Mouse (Mus musculus): ENCODE measurements around the gene Zfp112. TPM values are rescaled to one million over a fixed set of nuclear protein-coding genes. Genes with fewer than 3 reads are reported as not detected.
"Not testable (repeated sequence)": the region's sequence is repeated elsewhere in the genome, so short reads cannot be mapped to it uniquely, and the experiment has no call there.

Gene Zfp112
- polyA plus RNA-seq (2014; fragmentation: Nextera tagmentation; extraction: Ambion mirVana), result 4.1 and 4.3 TPM in 2 replicates

GRCm38 (mm10) chr7:24112156-24112856 is at the start of gene Zfp112:
Gene Zfp112 (plus strand): TSS chr7:24112314.
- peak within 1 kb of the TSS; percentile 83 for H3K4me2 ChIP-seq
- H3K9ac ChIP-seq (ENCODE audit: low read length), result peak within 1 kb of the TSS; percentile 74
- peaks cover 12% of the 10 kb centered on the region; the same call in 1 of the 2 replicates for H3K36me3 ChIP-seq (ENCODE audit: control insufficient read depth, insufficient read depth, low read length)
- H3K27ac ChIP-seq (ENCODE audit: low read depth, low read length), result no peak within 1 kb of the TSS
- DNase-seq (ENCODE audit: low spot score, missing footprints) (peak; percentile 97), ATAC-seq (ENCODE audit: low FRiP score) (peak; percentile 97)
- 2% methylated on average over 23 of the region's 23 CpGs for WGBS
- H3K4me1 ChIP-seq (ENCODE audit: control insufficient read depth, insufficient read depth, low read length), result peaks cover 6% of the 10 kb centered on the region; the same call in 1 of the 2 replicates
- peaks cover 13% of the 10 kb centered on the region for H3K9me3 ChIP-seq (ENCODE audit: control insufficient read depth, low read length)
- no peaks in the 10 kb centered on the region for H3K27me3 ChIP-seq (ENCODE audit: control insufficient read depth, insufficient read depth, low read length)
- peak within 1 kb of the TSS; percentile 59 for H3K4me3 ChIP-seq (ENCODE audit: low read depth, low read length)

- not testable (repeated sequence) for H3K4me2 ChIP-seq; DNase-seq (ENCODE audit: low spot score, missing footprints); ATAC-seq (ENCODE audit: low FRiP score); H3K27ac ChIP-seq (ENCODE audit: low read depth, low read length); H3K4me1 ChIP-seq (ENCODE audit: control insufficient read depth, insufficient read depth, low read length); H3K36me3 ChIP-seq (ENCODE audit: control insufficient read depth, insufficient read depth, low read length); H3K9ac ChIP-seq (ENCODE audit: low read length); H3K4me3 ChIP-seq (ENCODE audit: low read depth, low read length); H3K9me3 ChIP-seq (ENCODE audit: control insufficient read depth, low read length); H3K27me3 ChIP-seq (ENCODE audit: control insufficient read depth, insufficient read depth, low read length)
- WGBS, result 53% methylated on average over 1 of the region's 1 CpGs
Measured at GRCm38 (mm10) chr7:24074424-24074823, 37.7 kb upstream of the Zfp112 start.

- H3K9me3 ChIP-seq (ENCODE audit: control insufficient read depth, low read length), result peaks cover 13% of the 10 kb centered on the region; the same call in 1 of the 2 replicates
- WGBS, result 22% methylated on average over 44 of the region's 44 CpGs
- H3K27ac ChIP-seq (ENCODE audit: low read depth, low read length), result peak within 1 kb of the TSS; percentile 64
- peak within 1 kb of the TSS; percentile 79 for H3K9ac ChIP-seq (ENCODE audit: low read length)
- peaks cover 8% of the 10 kb centered on the region for H3K4me1 ChIP-seq (ENCODE audit: control insufficient read depth, insufficient read depth, low read length)
- H3K27me3 ChIP-seq (ENCODE audit: control insufficient read depth, insufficient read depth, low read length), result no peaks in the 10 kb centered on the region
- peak; percentile 97 for ATAC-seq (ENCODE audit: low FRiP score)
- peak; percentile 99 for DNase-seq (ENCODE audit: low spot score, missing footprints)
- peak within 1 kb of the TSS; percentile 77 for H3K4me3 ChIP-seq (ENCODE audit: low read depth, low read length)
- H3K4me2 ChIP-seq, result peak within 1 kb of the TSS; percentile 82
- peaks cover 15% of the 10 kb centered on the region for H3K36me3 ChIP-seq (ENCODE audit: control insufficient read depth, insufficient read depth, low read length)
Measured at GRCm38 (mm10) chr7:24081634-24082431, 30.3 kb upstream of the Zfp112 start, which contains the start of gene Zfp180. Gene Zfp180 (plus strand): TSS chr7:24081924.

- H3K9ac ChIP-seq (ENCODE audit: low read length), result peak overlapping the region; percentile 79
- H3K4me1 ChIP-seq (ENCODE audit: control insufficient read depth, insufficient read depth, low read length), result peaks cover 8% of the 10 kb centered on the region
- H3K36me3 ChIP-seq (ENCODE audit: control insufficient read depth, insufficient read depth, low read length), result peaks cover 23% of the 10 kb centered on the region
- peaks cover 19% of the 10 kb centered on the region; the same call in 1 of the 2 replicates for H3K9me3 ChIP-seq (ENCODE audit: control insufficient read depth, low read length)
- H3K27ac ChIP-seq (ENCODE audit: low read depth, low read length), result no peak overlapping the region
- H3K4me3 ChIP-seq (ENCODE audit: low read depth, low read length), result peak overlapping the region; percentile 77
- WGBS, result 63% methylated on average over 15 of the region's 15 CpGs
- no peaks in the 10 kb centered on the region for H3K27me3 ChIP-seq (ENCODE audit: control insufficient read depth, insufficient read depth, low read length)
- peak; percentile 83 for DNase-seq (ENCODE audit: low spot score, missing footprints)
- ATAC-seq (ENCODE audit: low FRiP score), result peak; percentile 28
- H3K4me2 ChIP-seq, result peak overlapping the region; percentile 82
Measured at GRCm38 (mm10) chr7:24082457-24083235, 29.5 kb upstream of the Zfp112 start.

- ATAC-seq (ENCODE audit: low FRiP score), result no peak
- H3K4me3 ChIP-seq (ENCODE audit: low read depth, low read length), result no peak overlapping the region
- WGBS, result 91% methylated on average over 4 of the region's 4 CpGs
- H3K36me3 ChIP-seq (ENCODE audit: control insufficient read depth, insufficient read depth, low read length), result peaks cover 25% of the 10 kb centered on the region
- no peak overlapping the region for H3K27ac ChIP-seq (ENCODE audit: low read depth, low read length)
- H3K9me3 ChIP-seq (ENCODE audit: control insufficient read depth, low read length), result peaks cover 21% of the 10 kb centered on the region; the same call in 1 of the 2 replicates
- H3K4me2 ChIP-seq, result no peak overlapping the region
- H3K4me1 ChIP-seq (ENCODE audit: control insufficient read depth, insufficient read depth, low read length), result peaks cover 8% of the 10 kb centered on the region
- H3K27me3 ChIP-seq (ENCODE audit: control insufficient read depth, insufficient read depth, low read length), result no peaks in the 10 kb centered on the region
- DNase-seq (ENCODE audit: low spot score, missing footprints), result no peak
- H3K9ac ChIP-seq (ENCODE audit: low read length), result no peak overlapping the region
Measured at GRCm38 (mm10) chr7:24086871-24087270, 25.2 kb upstream of the Zfp112 start.

- Histone ChIP-seq H3K9me3 (ENCODE audit: control insufficient read depth, low read length) (peaks cover 19% of the 10 kb centered on the region; the same call in 1 of the 2 replicates), H3K4me1 (ENCODE audit: control insufficient read depth, insufficient read depth, low read length) (peaks cover 5% of the 10 kb centered on the region), H3K4me3 (ENCODE audit: low read depth, low read length) (no peak overlapping the region), H3K27ac (ENCODE audit: low read depth, low read length) (no peak overlapping the region), H3K36me3 (ENCODE audit: control insufficient read depth, insufficient read depth, low read length) (peaks cover 25% of the 10 kb centered on the region), H3K9ac (ENCODE audit: low read length) (no peak overlapping the region), H3K4me2 (no peak overlapping the region), H3K27me3 (ENCODE audit: control insufficient read depth, insufficient read depth, low read length) (no peaks in the 10 kb centered on the region)
- DNase-seq (ENCODE audit: low spot score, missing footprints) (no peak), ATAC-seq (ENCODE audit: low FRiP score) (no peak)
- 97% methylated on average over 12 of the region's 12 CpGs for WGBS
Measured at GRCm38 (mm10) chr7:24087485-24088125, 24.5 kb upstream of the Zfp112 start.

- Histone ChIP-seq H3K9me3 (ENCODE audit: control insufficient read depth, low read length) (peaks cover 81% of the 10 kb centered on the region), H3K27me3 (ENCODE audit: control insufficient read depth, insufficient read depth, low read length) (no peaks in the 10 kb centered on the region), H3K27ac (ENCODE audit: low read depth, low read length) (no peak overlapping the region), H3K4me1 (ENCODE audit: control insufficient read depth, insufficient read depth, low read length) (no peaks in the 10 kb centered on the region), H3K36me3 (ENCODE audit: control insufficient read depth, insufficient read depth, low read length) (peaks cover 89% of the 10 kb centered on the region), H3K4me2 (no peak overlapping the region), H3K9ac (ENCODE audit: low read length) (no peak overlapping the region), H3K4me3 (ENCODE audit: low read depth, low read length) (no peak overlapping the region)
- DNase-seq (ENCODE audit: low spot score, missing footprints) (no peak), ATAC-seq (ENCODE audit: low FRiP score) (no peak)
- 98% methylated on average over 9 of the region's 9 CpGs for WGBS
Measured at GRCm38 (mm10) chr7:24104403-24104802, 7.7 kb upstream of the Zfp112 start.

- Histone ChIP-seq H3K4me1 (ENCODE audit: control insufficient read depth, insufficient read depth, low read length) (no peaks in the 10 kb centered on the region), H3K9me3 (ENCODE audit: control insufficient read depth, low read length) (peaks cover 75% of the 10 kb centered on the region), H3K36me3 (ENCODE audit: control insufficient read depth, insufficient read depth, low read length) (peaks cover 81% of the 10 kb centered on the region), H3K4me2 (no peak overlapping the region), H3K27me3 (ENCODE audit: control insufficient read depth, insufficient read depth, low read length) (no peaks in the 10 kb centered on the region), H3K4me3 (ENCODE audit: low read depth, low read length) (no peak overlapping the region), H3K27ac (ENCODE audit: low read depth, low read length) (no peak overlapping the region), H3K9ac (ENCODE audit: low read length) (no peak overlapping the region)
- DNase-seq (ENCODE audit: low spot score, missing footprints), result peak; percentile 86
- WGBS, result 95% methylated on average over 18 of the region's 18 CpGs
- ATAC-seq (ENCODE audit: low FRiP score), result no peak
Measured at GRCm38 (mm10) chr7:24105144-24105703, 6.9 kb upstream of the Zfp112 start.

All from midbrain, embryonic 11.5 days (tissue).